Mouse (Mus musculus): ENCODE measurements around the gene Garnl3. TPM values are rescaled to one million over a fixed set of nuclear protein-coding genes. Genes with fewer than 3 reads are reported as not detected.
"Not testable (repeated sequence)": the region's sequence is repeated elsewhere in the genome, so short reads cannot be mapped to it uniquely, and the experiment has no call there.

Gene Garnl3
- polyA plus RNA-seq, 1 experiment from 2014 or later: 6.3 TPM

DNA sequence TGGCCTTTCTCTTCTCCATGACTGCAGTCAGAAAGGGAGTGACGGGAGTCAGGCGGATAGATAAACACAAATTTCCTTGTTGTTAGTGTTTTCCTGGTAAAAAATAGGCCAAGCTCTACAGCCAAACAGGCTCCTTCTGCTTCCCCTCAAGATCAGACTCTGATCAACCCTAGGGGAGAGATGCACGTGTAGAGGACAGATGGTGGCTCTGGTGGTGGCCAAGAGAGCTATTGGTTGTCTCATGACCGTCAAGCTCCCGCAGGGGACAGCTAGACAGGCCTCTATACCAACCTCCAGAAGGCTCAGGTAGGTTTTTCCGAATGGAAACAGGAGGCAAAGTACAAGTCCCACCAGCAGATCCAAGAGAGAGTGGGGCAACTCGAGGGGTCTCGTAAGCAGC is 30.9 kb downstream of the Garnl3 start:
- no peak overlapping the region for H3K27ac ChIP-seq (ENCODE audit: low read depth, low read length)
- H3K4me1 ChIP-seq (replicated peaks; ENCODE audit: control insufficient read depth, insufficient read depth, low read length): no peaks in the 10 kb centered on the region
- no peak overlapping the region for H3K4me3 ChIP-seq (ENCODE audit: low read depth, low read length)
- no peak overlapping the region for H3K4me2 ChIP-seq (replicated peaks; ENCODE audit: low read depth)
- no peaks in the 10 kb centered on the region for H3K9me3 ChIP-seq (ENCODE audit: control insufficient read depth)
- ATAC-seq: no peak
- no peaks in the 10 kb centered on the region for H3K36me3 ChIP-seq (ENCODE audit: control insufficient read depth, insufficient read depth)
- WGBS: 86% methylated on average over 8 of the region's 8 CpGs
- H3K9ac ChIP-seq (ENCODE audit: low read depth, low read length): no peak overlapping the region
- no peak for TF ChIP-seq CTCF (IDR thresholded peaks at IDR 0.05; ENCODE audit: low read depth)
- H3K27me3 ChIP-seq (replicated peaks; ENCODE audit: control insufficient read depth, insufficient read depth, low read length): no peaks in the 10 kb centered on the region

DNA sequence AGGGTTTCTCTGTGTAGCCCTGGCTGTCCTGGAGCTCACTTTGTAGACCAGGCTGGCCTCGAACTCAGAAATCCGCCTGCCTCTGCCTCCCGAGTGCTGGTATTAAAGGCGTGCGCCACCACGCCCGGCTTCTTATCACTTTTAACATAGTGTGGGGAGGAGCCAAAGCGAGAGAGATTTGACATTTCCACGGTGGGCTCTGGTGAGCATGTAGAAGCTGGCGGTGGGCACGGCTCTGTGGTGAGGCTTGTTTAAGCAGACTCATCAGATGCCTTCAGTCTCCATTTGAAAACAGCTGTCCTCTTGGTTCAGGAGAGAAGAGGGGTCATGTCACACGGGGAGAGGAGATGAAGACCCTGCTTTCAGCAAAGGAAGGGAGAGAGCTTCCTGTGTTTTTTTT is 34.1 kb downstream of the Garnl3 start:
- H3K9ac ChIP-seq (ENCODE audit: low read depth, low read length); H3K4me1 ChIP-seq (replicated peaks; ENCODE audit: control insufficient read depth, insufficient read depth, low read length); ATAC-seq; H3K27me3 ChIP-seq (replicated peaks; ENCODE audit: control insufficient read depth, insufficient read depth, low read length); H3K4me3 ChIP-seq (ENCODE audit: low read depth, low read length); H3K36me3 ChIP-seq (ENCODE audit: control insufficient read depth, insufficient read depth); H3K9me3 ChIP-seq (ENCODE audit: control insufficient read depth); H3K4me2 ChIP-seq (replicated peaks; ENCODE audit: low read depth); H3K27ac ChIP-seq (ENCODE audit: low read depth, low read length): not testable (repeated sequence)
- WGBS: 87% methylated on average over 12 of the region's 12 CpGs

DNA sequence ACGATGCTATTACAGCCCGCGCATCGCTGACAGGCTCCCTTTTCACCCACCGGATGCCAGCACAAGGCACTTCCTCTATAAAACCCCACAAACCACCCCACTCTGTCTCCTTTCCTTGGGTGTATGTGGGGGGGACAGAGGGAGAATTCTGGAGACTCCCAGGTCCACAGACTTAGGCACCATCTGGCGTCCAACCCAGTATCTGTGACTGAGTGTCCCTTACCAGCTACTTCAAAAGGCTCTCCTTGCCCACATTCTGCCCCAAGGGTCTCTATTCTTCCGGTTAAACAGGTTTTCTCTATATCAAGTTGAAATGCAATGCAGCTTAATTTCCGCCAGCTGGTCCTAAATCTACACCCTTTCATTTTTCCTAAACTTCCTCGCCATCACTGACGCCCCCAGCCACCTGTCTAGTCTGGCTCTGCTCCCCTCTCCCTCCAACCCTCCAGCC is 36.2 kb downstream of the Garnl3 start:
- ATAC-seq: no peak
- Histone ChIP-seq H3K27me3 (replicated peaks; ENCODE audit: control insufficient read depth, insufficient read depth, low read length) (no peaks in the 10 kb centered on the region), H3K9me3 (ENCODE audit: control insufficient read depth) (no peaks in the 10 kb centered on the region), H3K9ac (ENCODE audit: low read depth, low read length) (no peak overlapping the region), H3K4me1 (replicated peaks; ENCODE audit: control insufficient read depth, insufficient read depth, low read length) (no peaks in the 10 kb centered on the region), H3K27ac (ENCODE audit: low read depth, low read length) (no peak overlapping the region), H3K4me2 (replicated peaks; ENCODE audit: low read depth) (no peak overlapping the region), H3K4me3 (ENCODE audit: low read depth, low read length) (no peak overlapping the region), H3K36me3 (ENCODE audit: control insufficient read depth, insufficient read depth) (no peaks in the 10 kb centered on the region)
- 72% methylated on average over 10 of the region's 10 CpGs for WGBS
- no peak for TF ChIP-seq CTCF (IDR thresholded peaks at IDR 0.05; ENCODE audit: low read depth)

DNA sequence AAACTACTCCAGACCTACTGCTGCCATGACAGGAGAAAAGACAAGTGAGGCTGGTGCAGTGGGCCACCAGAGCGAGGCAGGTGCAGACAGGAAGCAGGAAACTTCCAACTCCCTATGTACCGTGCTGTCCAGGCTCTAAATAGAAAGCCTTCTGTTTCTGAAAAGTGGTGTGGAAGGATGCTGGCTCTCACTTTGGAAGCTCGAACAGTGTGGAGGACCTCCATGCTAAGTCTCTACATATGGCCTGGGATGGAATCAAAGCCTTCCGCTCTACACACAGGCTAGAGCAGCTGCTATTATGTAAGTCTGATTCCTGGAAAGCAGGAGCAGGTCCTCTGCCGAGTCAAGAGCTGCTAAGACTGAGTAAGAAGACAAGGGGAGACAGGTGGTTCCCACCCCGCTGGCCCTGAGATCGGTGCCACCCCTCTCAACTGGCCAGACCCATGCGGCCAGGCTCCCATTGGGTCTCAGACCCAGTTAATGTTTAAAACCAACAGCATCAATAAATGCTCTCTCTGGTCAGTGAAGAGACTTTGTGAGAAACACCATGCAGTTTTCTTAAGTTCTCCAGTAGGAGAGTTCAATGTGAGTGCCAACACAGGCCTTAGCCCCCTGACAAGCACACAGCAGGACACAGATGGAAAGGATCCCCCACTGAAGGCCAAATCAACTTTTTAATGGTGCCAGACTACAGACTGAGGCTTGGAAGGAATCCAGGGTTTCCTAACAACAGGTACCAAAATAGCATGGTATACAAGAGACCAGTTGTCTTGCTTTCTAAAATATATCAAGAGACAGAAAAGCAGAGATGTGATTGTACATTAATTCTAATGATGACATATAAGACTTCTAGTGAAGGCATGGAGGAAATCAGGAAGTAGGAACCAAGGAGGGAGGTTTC is 40.6 kb downstream of the Garnl3 start:
- Histone ChIP-seq H3K27ac (ENCODE audit: low read depth, low read length) (no peak overlapping the region), H3K9me3 (ENCODE audit: control insufficient read depth) (no peaks in the 10 kb centered on the region), H3K4me1 (replicated peaks; ENCODE audit: control insufficient read depth, insufficient read depth, low read length) (no peaks in the 10 kb centered on the region), H3K9ac (ENCODE audit: low read depth, low read length) (no peak overlapping the region), H3K36me3 (ENCODE audit: control insufficient read depth, insufficient read depth) (no peaks in the 10 kb centered on the region), H3K4me2 (replicated peaks; ENCODE audit: low read depth) (no peak overlapping the region), H3K4me3 (ENCODE audit: low read depth, low read length) (no peak overlapping the region), H3K27me3 (replicated peaks; ENCODE audit: control insufficient read depth, insufficient read depth, low read length) (no peaks in the 10 kb centered on the region)
- no peak for ATAC-seq
- no peak for TF ChIP-seq CTCF (IDR thresholded peaks at IDR 0.05; ENCODE audit: low read depth)
- WGBS: 79% methylated on average over 8 of the region's 8 CpGs

DNA sequence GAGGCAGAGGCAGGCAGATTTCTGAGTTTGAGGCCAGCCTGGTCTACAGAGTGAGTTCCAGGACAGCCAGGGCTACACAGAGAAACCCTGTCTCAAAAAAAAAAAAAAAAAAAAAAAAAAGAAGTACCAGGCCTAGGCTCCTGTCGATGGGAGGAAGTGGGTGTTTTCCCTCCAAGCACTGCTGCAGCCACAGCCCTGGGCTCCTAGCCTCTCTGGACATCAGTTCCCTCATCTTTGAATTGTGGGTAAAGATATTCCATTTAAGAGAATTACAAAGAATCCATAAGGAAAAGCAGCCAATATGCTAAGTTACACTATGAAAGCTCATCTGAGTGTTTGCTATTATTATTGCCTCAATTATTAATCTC is 41.4 kb downstream of the Garnl3 start:
- not testable (repeated sequence) for ATAC-seq

DNA sequence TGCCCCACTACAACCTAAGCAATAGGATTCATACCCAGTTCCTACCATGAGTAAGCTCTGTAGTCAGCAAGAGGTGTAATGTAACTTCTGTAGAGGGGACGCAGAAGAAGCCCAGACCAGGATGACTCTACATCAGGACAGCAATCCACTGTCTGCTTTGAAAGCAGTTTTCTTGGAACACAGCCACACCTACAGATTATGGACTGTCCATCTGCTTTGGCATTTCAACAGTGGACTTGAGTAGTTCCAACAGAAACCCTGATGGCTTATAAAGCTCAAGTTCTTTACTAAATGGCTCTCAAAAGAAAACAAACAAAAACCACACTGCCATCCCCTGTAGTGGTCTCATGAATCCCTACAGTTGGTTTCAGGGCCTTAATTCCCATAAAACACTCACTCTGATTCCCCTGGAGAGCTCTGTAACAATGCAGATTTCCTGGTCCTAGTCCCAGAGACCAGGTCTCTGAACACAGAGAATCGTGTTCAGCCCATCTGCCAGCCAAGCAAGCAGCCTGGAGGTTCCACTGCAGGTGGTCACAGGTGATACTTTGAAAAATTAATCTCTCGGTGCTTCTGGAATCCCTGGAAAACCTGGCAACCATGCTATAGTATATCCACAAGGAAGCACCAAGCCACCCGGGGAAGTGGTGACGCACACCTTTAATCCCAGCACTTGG is 42.0 kb downstream of the Garnl3 start:
- no peak overlapping the region for H3K27ac ChIP-seq (ENCODE audit: low read depth, low read length)
- H3K36me3 ChIP-seq (ENCODE audit: control insufficient read depth, insufficient read depth): no peaks in the 10 kb centered on the region
- H3K9ac ChIP-seq (ENCODE audit: low read depth, low read length): no peak overlapping the region
- no peak overlapping the region for H3K4me2 ChIP-seq (replicated peaks; ENCODE audit: low read depth)
- no peak for TF ChIP-seq CTCF (IDR thresholded peaks at IDR 0.05; ENCODE audit: low read depth)
- ATAC-seq: no peak
- no peak overlapping the region for H3K4me3 ChIP-seq (ENCODE audit: low read depth, low read length)
- WGBS: 90% methylated on average over 5 of the region's 5 CpGs
- no peaks in the 10 kb centered on the region for H3K9me3 ChIP-seq (ENCODE audit: control insufficient read depth)
- H3K27me3 ChIP-seq (replicated peaks; ENCODE audit: control insufficient read depth, insufficient read depth, low read length): no peaks in the 10 kb centered on the region
- H3K4me1 ChIP-seq (replicated peaks; ENCODE audit: control insufficient read depth, insufficient read depth, low read length): no peaks in the 10 kb centered on the region

More for the DNA sequence above, 41.4 kb downstream of the Garnl3 start:
- H3K27ac ChIP-seq (ENCODE audit: low read depth, low read length); H3K27me3 ChIP-seq (replicated peaks; ENCODE audit: control insufficient read depth, insufficient read depth, low read length); H3K4me1 ChIP-seq (replicated peaks; ENCODE audit: control insufficient read depth, insufficient read depth, low read length); H3K36me3 ChIP-seq (ENCODE audit: control insufficient read depth, insufficient read depth); H3K9ac ChIP-seq (ENCODE audit: low read depth, low read length); H3K4me3 ChIP-seq (ENCODE audit: low read depth, low read length); H3K9me3 ChIP-seq (ENCODE audit: control insufficient read depth); H3K4me2 ChIP-seq (replicated peaks; ENCODE audit: low read depth): not testable (repeated sequence)
- WGBS: 65% methylated on average over 1 of the region's 1 CpGs

Measured in intestine, postnatal 0 days (tissue).